Mouse (Mus musculus): ENCODE measurements at regions not wholly inside any gene's neighbourhood (a gene's known extent, or its start where the extent isn't known, plus 50 kb on each side); places are given as distances from the start of the nearest gene placed in this dataset.

- TF ChIP-seq EP300 (IDR thresholded peaks at IDR 0.05; ENCODE audit: low read depth) (no peak), CTCF (IDR thresholded peaks at IDR 0.05; ENCODE audit: low read depth) (no peak)
Measured at GRCm38 (mm10) chr3:19882623-19883022, 74.2 kb upstream of the Cp start.

Data from liver, embryonic 14.5 days (tissue).